Mouse (Mus musculus): ENCODE data around the gene Vti1a. TPM values are rescaled to one million over a fixed set of nuclear protein-coding genes. Genes with fewer than 3 reads are reported as not detected.

Vti1a gene
- polyA plus RNA-seq, 1 experiment = 6.8 TPM

GRCm38 (mm10) chr19:55662521-55663223 lies 346.6 kb downstream of the Vti1a start:
- H3K36me3 ChIP-seq (replicated peaks; ENCODE audit: low read length) = no peaks in the 10 kb centered on the region
- peaks cover 29% of the 10 kb centered on the region for H3K27me3 ChIP-seq (replicated peaks)
- TF ChIP-seq FLI1 (IDR thresholded peaks at IDR 0.05; ENCODE audit: low read length) (no peak), GATA1 (IDR thresholded peaks at IDR 0.05; ENCODE audit: borderline replicate concordance, low read length) (no peak)
- H3K4me3 ChIP-seq (replicated peaks) = no peak overlapping the region
- H3K9me3 ChIP-seq = no peaks in the 10 kb centered on the region
- peaks cover 4% of the 10 kb centered on the region; the same call in 1 of the 2 replicates for H3K4me1 ChIP-seq

GRCm38 (mm10) chr19:55667787-55668186 lies 351.7 kb downstream of the Vti1a start:
- H3K4me1 ChIP-seq = no peaks in the 10 kb centered on the region
- peaks cover 3% of the 10 kb centered on the region for H3K27me3 ChIP-seq (replicated peaks)
- no peak overlapping the region for H3K4me3 ChIP-seq (replicated peaks)
- no peak for TF ChIP-seq GATA1 (IDR thresholded peaks at IDR 0.05; ENCODE audit: borderline replicate concordance, low read length)
- H3K9me3 ChIP-seq = no peaks in the 10 kb centered on the region
- H3K36me3 ChIP-seq (replicated peaks; ENCODE audit: low read length) = no peaks in the 10 kb centered on the region

- Histone ChIP-seq H3K27me3 (replicated peaks) (peaks cover 3% of the 10 kb centered on the region), H3K4me1 (no peaks in the 10 kb centered on the region), H3K4me3 (replicated peaks) (no peak overlapping the region), H3K36me3 (replicated peaks; ENCODE audit: low read length) (no peaks in the 10 kb centered on the region), H3K9me3 (no peaks in the 10 kb centered on the region)
- TF ChIP-seq FLI1 (IDR thresholded peaks at IDR 0.05; ENCODE audit: low read length) (no peak), GATA1 (IDR thresholded peaks at IDR 0.05; ENCODE audit: borderline replicate concordance, low read length) (no peak)
These were observed 352.8 kb downstream of the Vti1a start for GRCm38 (mm10) chr19:55668896-55669295.

Other genes with a start within 250 kb of the Vti1a start
- 0.60 and 2.5 TPM in 2 replicates for gene Gpam, start 189.1 kb upstream of the Vti1a start, polyA plus RNA-seq (2012; ENCODE audit: insufficient read depth, low replicate concordance)
- gene Tectb, start 135.6 kb upstream of the Vti1a start, polyA plus RNA-seq (2012; ENCODE audit: insufficient read depth, low replicate concordance) = not detected in 2 replicates
- gene Gucy2g, start 75.1 kb upstream of the Vti1a start, polyA plus RNA-seq (2012; ENCODE audit: insufficient read depth, low replicate concordance) = 0.97 and 1.6 TPM in 2 replicates
- gene Acsl5, start 64.4 kb upstream of the Vti1a start, polyA plus RNA-seq (2012; ENCODE audit: insufficient read depth, low replicate concordance) = 1.9 and 21.0 TPM in 2 replicates
- gene Zdhhc6, start 263 bp upstream of the Vti1a start, polyA plus RNA-seq (2012; ENCODE audit: insufficient read depth, low replicate concordance) = 0.78 and 14.2 TPM in 2 replicates